Mouse (Mus musculus) ES-E14 (cell line): ENCODE measurements around the gene Cfap57.

ENCODE experiments used
- HCFC1 ChIP-seq: IDR thresholded peaks from 2 replicates; pipeline ENCODE4 v1.6.1; 2012; ENCODE audit warnings: low read length, inconsistent platforms, borderline replicate concordance; ENCODE audit not compliant: insufficient read depth
- ZC3H11A ChIP-seq: IDR thresholded peaks from 2 replicates; pipeline ENCODE4 v1.6.1; 2012; ENCODE audit warnings: low read depth, mild to moderate bottlenecking, inconsistent platforms, low read length, borderline replicate concordance

DNA sequence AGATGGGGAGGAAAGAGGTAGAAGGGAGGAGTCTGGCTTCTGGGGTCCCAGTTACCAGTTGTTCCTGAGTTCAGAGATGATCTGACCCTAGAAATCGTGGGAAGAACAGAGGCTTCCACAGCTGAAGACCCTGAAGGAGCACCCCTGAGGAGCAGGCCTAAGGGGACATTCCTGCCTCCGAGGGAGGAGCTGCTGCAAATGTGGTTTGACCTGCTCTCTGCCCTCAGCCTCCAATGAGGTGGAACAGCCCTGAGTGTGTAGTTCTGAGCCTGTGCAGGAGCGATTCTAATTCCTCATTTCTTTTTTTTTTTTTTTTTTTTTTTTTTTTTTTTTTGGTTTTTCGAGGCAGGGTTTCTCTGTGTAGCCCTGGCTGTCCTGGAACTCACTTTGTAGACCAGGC is 87.4 kb downstream of the Cfap57 start:
- TF ChIP-seq ZC3H11A, result no peak
- TF ChIP-seq HCFC1, result no peak
